Mouse (Mus musculus) cerebellum, adult 18-20 months (tissue): Measurements from ENCODE around the gene Dut.

Source experiments
- DNase-seq, 2 experiments: peaks; one replicate each; pipeline ENCODE4 v3.0.0; 2021

Gene Dut

DNA sequence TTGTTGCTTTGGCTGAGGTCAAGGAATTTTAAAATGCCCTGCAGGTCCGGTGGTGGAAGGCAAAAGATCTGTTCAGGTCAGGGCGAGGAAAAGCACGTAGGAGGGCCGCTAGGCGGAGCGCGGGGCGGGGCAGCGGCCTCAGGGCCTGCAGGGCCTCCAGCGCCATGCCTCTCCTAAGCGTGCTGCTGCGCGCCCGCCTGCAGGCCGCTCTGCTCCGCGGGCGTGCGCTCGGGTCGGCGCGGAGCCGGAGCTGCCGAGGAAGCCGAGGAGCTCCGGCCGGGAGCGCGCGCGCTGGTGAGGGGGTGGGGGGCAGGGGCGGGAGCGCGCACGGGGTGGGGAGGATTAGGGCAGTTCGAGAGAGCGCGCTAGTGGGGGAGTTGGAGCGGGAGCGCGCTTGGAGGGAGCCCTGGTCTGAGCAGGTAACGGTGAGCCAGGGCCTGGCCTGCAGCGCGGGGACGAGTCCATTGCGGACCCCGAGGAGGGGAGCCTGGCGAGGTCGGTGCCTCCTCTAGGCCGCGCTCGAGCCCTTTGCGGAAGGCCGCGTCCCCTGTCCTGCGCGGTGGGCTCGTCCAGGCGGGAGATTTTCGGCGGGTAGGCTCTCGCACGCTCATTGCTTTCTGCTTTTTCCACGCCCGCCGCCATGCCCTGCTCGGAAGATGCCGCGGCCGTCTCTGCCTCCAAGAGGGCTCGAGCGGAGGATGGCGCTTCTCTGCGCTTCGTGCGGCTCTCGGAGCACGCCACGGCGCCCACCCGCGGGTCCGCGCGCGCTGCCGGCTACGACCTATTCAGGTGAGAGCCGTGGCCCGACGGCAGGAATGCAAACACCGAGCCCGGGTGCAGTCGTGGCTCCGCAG is at the start of gene Dut:
Dut (plus strand) TSS at position 83 of the 854 bp plus-strand sequence.
- DNase-seq = peak; percentile 98 to 99

DNA sequence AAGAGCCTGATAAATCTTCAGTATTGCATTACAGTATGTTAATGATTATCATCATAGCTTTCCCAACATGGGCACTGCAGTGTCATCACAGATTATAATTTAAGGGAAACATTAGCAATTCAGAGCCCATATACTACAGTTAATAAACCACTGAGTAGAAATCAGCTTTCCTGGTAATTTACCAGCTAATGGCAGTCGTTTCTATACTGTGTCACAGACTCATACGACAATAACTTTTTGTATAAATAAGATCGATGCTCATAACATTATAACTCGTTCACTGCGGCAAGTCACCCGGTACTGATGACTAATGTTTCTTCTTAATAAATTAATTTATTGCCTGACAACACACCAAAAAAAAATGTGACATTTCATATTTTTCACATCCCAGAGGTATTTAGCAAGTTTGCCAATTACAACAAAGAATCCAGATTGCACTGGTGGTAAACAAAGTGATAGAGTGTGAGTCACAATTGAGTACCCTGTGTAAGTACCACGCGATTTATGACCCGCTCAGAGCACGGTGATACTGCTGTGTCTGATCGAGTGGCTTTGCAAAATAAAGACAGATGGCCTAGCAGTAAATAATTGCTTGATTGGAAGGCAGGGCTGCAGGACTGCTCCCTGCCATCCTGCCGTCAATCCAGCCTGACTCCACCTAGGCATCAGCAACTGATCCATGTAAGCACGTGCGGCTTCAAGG is 37.9 kb upstream of the Dut start:
- DNase-seq = no peak

DNA sequence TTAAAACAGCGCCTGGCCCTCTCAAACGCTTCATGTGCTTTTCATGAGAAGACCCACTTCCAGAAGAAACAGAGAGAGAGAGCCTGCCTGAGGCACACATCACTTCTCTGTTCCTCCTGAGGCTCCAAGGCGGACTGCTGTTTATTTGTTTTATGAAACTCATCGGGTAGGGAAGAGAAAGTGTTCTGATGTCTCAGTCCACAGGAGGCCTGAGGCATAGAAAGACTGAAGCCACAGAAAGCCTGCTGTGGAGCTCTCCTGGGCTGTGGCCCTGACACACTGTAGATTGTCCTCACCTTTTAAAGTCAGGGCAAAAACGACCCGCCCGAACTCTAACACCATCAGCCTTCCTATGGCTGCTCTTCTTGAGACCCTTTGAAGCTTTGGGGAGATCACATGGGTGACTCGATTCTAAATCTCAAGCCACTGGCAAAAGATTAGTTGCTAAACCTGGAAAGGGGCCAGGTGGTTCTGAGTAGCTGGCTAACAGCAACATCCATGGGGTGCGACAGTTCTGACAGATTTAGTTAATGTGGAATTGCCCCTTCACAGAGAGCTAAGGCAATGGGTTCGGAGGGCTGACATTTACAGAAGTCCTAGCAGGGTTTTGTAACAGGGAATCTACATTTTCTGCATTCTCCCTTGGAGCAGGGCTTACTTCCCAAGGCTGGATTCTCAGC is 35.0 kb upstream of the Dut start:
- DNase-seq = no peak

DNA sequence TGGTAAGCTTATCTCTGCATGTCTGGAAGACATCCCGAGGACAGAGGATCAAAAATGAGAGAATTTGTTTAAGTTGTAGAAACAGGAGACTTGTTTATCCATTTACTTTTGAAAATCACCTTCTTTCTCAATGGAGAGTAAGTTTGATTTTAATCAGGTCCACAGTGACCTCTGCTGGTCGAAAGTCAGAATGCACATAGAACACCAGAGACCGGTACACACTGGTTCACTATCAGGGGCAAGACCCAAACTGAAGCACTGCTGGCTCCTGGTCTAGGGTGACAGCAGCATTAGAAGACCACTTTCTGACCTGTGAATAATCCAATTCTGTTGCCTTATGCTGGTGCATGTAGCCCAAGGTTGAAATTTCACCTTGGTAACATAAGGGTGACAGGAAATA is 32.4 kb upstream of the Dut start:
- peak; percentile 71 to 79 for DNase-seq

DNA sequence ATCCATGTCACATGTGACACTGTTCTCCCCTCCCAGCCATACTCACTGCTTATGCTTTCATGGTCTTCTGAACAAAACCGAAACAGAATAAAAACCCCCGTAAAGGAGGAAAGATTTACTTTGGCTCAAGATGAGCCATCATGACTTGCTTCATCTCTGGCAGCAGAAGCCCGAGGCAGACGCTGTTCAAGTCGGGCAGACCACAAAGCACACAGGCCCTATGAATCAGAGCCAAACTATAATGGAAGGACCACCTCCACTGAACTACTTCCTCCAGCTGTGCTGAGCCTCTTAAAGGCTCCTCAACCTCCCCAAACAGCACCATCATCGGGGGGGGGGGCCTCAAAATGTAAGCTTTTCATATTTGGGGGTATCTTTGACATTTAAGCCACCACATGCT is 29.7 kb upstream of the Dut start:
- no peak for DNase-seq

DNA sequence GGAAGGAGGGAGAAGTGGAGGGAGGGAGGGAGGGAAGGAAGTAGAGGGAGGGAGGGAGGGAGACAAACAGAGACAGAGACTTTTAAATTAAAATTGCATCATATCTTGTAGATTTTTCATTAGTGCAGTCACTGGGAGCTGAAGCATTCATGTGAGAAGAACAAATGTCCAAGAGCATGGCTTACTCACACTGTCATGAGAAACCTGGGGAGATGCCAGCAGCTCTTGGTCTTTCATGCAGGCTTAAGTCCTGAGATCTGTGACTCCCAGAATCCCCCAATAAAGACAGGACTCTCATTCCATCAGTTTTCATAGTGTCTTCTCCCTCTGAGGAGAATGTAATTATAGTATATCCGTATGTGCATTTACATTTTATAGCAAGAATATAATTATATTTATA is 28.4 kb upstream of the Dut start:
- DNase-seq = no peak

DNA sequence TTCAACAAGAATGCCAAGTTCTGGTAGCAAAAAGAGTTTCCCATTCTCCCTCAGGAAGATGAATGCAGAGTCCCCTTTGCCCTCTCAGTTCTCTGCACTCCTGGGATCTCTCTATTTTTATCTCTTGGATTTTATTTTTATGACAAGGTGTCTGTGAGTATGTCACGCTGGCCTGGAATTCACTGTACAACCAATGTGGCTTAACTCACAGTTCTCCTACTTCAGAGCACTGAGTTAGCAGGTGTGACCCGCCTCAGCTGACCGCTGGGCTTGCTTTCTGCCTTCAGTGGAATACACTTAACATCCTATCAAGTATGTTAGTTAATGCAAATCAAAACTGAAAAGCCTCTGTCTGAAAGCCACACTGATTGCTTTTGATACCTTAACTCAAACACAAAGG is 27.7 kb upstream of the Dut start:
- no peak for DNase-seq

DNA sequence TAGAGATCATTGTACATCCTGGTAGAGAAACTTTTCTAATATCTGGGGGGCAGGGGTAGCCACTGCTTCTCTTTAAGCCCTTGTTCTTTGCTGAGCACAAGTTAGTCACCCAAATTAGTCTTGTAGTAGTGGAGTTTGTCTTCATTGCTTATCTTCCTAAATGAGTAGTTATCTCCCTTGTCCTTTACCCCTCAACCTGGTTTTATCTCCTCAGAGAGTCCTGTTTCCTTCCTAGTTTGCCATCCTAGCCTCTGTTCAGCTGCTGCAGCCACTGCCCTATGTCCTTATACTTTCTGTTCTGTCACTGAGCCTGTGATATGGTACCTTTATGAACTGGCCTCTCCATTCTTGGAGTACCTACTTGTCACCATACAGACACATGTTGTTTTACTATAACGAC is 25.3 kb upstream of the Dut start:
- no peak for DNase-seq

DNA sequence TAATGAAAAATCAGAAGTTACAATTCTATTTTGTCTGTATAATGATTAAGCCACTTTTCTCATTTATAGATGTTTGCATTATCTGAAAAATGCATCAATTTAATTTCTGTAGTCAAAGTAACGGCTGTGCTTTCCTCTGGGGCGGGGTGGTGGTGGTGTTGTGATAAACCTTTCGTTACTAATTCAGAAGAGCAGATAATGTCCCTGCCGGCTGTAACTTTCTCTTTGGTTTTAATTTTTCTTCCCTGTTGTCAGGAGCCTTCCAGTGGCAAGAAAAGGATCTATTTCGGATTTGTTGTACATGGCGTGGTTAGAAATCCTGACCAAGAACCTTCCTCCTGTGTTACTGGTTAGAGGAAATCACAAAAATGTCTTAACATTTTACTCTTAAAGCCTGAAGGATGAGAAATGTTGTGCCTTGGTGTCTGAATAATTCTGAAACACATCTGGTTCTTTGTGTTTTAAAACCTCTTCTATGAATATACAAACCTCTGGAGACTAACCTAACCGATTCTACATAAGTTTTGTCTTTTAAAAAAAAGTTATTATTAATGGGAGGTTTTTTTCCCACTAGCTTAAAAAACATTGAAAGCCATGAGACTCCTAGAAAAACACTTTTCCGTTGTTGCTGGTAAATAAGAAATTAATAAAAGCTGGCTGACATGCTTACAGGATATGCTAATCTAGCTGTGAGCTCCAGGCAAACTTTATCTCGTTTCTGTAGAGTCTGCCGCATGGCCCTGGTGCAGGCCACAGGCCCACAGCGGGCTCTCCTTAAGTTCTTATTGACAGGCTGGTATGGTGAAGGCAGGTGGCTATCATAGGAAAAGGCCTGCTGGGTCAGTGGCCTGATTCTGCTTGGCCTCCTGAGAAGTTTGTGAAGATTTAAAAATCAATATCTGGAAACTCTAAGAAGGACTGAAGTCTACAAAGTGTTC is 18.2 kb upstream of the Dut start:
- no peak for DNase-seq

DNA sequence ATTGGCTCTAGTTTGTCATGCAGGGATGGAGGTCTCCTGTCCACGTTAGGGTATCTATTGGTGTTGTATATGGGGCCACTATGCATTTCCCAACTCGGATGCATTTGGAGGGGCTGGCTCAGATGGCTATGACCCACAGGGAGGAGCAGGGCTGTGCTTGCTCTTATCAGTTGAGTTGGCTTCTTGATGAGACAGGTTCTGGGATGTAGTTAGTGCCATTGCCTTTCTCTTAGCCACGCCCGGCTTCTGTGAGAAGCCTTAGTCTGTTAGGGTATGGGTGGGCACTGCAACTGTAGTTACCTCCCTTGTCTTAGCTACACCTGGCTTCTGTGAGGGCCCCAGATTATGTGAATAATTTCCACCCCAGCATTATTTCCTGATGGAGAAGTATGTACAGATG is 14.8 kb upstream of the Dut start:
- no peak for DNase-seq

DNA sequence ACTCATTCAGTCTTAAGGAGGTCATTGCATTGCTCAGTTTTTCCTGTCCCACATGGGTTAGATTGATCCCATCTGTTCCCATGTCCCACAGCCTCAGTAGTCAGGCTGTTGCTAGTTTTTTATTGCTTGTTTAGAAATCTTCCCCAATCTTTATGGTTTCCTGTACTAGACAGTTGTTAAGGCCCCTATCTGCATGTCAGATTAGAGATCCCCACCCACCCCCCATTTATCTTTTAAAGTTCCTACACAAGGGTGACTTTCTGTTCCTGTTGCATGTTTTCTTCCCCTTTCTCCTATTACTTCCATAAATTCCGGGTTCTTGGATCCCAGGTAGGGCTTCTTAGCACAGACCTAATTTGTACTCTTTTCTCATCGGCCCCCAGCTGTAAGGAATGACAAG is 13.5 kb upstream of the Dut start:
- no peak for DNase-seq

DNA sequence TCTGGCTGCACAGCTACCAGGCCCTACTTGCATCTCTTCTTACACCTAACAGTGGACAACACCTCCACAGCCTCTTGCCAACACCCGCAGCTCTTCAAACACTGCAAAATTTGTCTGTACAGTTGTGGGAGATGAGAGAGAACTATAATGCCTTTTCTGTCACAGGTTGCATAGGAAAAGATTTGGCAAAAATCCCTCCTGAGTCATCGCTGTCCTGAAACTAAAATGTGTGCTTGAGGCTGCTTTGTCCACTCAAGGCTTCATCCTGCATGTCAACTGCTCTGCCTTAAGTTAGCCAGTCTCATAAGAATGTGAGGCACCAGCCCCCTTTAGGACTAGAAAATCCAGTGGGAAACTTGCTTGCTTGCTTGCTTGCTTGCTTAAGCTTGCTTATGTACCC is 12.9 kb upstream of the Dut start:
- DNase-seq = no peak

DNA sequence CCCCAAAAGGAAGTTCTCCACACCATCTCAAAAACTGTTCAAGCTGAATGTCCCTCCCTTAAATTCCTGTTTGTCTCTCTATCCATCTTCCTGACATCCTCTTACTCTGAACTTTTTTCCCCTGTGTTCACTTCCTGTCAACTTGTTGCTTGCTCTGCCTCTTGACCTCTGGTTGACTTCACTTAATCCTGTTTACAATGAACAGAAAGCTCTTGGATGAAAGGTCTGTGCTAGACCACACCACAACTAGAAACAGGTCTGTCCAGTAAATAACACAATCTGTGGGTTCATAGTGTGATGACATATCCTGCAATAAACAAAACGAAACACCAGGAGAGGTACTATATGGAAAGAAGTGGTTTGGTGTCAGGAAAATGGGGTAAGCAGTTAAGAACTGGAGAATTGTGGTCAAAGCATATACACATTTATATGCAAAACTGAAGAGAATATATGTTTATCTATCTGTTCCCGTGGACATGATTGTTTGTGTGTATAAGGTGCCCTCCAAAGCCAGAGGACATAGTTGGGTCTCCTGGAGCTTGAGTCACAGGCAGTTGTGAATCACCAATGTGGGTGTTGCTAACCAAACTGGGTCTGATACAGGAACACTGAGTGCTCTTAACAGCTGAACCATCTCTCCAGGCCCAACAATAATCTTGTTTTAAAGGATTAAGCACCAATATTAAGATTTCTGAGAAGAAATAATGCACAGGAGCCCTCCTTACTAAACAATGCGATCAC is 1.3 kb upstream of the Dut start:
- DNase-seq = no peak

DNA sequence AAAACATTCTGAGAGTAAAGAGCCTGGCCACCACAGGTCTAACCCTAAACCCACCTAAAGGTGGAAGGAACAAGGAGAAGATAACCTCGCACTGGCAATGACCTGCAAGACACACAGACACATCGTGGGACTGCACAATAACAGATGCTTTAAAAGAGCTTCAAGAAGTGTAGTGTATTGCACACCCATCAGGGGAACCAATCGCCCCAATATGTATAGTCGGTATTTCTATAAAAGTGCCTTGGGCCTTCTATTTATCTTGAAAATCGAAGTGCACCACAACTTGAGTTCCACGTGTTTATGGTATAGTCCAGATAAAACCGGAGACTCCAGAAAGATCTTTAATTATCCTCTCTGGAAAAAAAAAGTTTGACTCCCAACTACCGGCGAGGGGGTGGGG is 321 bp upstream of the Dut start:
- peak in 1 of 2 experiments; percentile 17 for DNase-seq

DNA sequence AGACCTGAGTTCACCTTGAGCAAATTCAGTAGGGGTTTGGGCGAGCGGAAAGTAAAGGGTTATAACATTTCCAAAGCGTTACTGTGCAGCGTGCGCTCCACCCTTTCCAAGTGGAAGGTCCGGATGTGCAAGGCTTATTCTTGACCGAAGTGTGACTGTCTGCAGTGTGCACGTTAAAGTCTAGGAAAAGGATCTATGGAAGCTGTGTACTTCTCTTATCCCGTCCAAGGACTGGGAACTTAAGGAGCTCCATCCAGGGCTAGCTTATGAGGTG is 909 bp downstream of the Dut start:
- DNase-seq = no peak

DNA sequence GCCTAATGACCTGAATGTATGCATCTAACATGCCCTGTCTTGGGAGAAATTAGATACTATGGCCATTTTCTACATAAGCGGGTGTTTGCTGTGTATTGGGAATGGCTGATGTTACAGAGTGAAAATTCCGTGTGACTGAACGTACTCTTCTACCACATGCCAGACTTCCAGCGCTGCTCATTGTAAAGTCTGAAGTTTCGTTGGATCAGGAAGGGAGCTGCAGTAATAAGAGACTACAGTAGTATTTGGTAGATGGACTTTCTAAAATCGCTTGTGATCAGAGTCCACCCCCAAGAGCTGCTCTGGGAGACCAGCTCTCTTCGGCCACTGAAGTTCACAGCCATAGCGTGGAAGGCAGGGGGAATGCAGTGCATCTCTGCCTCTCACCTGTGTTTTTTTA is 1.3 kb downstream of the Dut start:
- DNase-seq = peak in 1 of 2 experiments; percentile 23

DNA sequence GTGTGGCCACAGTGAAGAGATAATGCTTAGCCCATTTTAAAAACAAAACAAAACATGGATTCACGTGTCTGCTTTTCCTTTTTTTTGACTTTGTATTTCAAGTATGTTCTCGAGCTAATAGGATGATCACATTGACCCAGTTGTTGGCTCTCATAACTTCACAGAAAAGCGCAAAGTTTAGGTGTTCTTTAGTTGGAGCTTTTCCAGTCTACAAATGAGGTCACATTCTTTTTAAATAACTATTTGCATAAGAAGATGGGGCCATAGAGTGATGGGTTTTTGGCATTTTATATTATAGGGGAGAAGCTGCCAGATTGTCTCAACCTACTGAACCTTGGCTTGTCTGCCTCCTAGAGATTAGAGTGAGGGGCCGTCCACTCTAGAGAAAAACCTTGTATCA is 2.3 kb downstream of the Dut start:
- no peak for DNase-seq

DNA sequence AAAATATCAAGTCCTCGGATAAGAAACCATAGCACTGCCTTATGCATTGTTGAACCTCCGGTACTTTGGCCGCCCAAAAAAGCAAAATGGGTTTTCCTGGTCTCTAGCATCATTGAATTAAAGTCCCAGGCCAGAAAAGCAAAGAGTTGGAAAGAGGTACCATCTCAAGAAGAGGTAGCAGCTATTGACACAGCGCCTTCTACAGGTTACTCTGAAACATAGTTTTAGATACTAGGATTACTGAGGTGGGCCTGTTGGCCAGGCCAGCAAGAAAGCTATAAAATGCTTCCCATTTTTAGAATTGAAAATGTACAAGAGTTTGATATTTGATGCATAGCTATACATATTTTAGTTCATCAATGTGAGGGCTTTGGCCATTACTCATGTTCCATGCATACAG is 2.9 kb downstream of the Dut start:
- no peak for DNase-seq

DNA sequence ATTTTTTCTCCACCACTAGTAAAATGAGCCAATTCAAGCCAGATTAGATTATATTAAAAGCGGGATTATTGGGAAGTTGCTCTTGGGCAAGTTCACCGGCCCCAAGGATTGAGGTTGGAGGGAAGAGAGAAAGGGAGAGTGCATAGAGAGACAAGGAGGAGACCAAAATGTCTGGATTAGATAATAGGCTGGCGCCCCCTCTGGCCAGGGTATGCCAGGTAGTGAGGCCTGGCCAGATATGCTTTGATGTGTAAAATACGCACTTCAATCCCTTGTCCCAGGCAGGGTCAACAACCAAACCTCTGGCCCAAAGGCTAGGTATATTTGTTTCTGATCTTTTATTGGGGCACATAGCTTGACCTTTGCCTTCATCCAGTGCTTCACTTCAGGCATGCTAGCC is 4.8 kb downstream of the Dut start:
- DNase-seq = no peak

DNA sequence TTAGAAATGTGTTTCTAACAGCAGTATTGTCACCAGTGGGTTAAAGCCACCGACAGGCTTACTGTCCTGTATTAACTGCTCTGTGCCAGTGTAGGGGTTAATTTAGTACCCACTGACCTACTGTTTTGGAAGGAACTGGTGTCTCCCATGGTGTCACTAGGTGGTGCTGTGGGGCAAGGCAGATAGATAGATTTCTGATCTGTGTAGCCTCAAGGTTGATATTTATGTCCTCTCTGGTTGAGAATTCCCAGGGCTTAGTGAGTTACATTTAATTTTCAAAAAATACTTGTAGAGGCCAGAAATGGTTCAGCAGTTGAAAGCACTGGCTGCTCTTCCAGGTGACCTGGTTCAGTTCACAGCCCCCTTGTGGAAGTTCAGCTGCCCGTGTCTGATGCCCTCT is 5.3 kb downstream of the Dut start:
- DNase-seq = peak; percentile 59 to 63

DNA sequence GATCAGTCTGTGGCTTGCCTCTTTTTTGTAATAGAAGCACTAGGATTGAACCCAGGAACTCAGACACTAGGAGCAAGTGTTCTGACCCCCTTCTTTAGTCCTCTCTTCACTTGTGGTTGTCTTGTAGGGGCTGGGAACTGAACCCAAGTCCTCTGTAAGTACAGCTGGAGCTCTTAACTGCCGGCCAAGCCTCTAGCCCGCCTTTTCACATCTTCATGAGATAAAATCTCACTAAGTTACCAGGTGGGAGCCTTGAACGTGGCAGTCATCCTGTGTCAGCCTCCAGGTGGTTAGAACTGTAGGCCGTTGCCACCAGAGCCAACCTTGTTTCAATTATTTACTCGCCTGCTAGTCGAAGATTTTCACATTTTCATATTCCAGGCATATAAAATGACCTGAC is 6.7 kb downstream of the Dut start:
- DNase-seq = no peak

DNA sequence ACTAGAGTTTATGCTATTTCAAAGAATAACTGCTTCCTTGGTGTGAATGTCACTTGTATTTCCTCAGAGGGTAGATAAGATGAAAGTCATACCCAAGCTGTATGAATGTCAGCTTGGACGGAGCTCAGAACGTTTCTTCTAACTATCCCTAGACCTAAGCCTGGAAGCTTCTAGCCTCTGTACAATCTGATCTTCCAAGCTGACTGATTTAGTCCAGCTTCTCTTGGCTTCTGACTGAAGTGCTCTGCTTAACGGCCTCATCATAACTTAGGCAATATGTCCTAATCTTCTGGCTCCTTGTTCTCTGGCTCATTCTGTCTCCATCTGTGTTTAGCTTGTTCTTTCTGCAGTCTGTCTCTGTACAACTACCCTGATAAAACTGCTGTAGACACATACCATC is 7.6 kb downstream of the Dut start:
- no peak for DNase-seq
